Mouse (Mus musculus) ES-E14 (cell line): ENCODE measurements at regions not wholly inside any gene's neighbourhood (a gene's known extent, or its start where the extent isn't known, plus 50 kb on each side); places are given as distances from the start of the nearest gene placed in this dataset.

Source experiments
- CHD2 ChIP-seq: IDR thresholded peaks from 2 replicates; pipeline ENCODE4 v1.6.1; 2014; ENCODE audit warnings: mild to moderate bottlenecking, low read depth, low read length, inconsistent platforms
- HCFC1 ChIP-seq: IDR thresholded peaks from 2 replicates; pipeline ENCODE4 v1.6.1; 2012; ENCODE audit warnings: low read length, inconsistent platforms, borderline replicate concordance; ENCODE audit not compliant: insufficient read depth
- MAFK ChIP-seq: IDR thresholded peaks from 2 replicates; pipeline ENCODE4 v1.6.1; 2014; ENCODE audit warnings: mild to moderate bottlenecking, low read depth, low read length, inconsistent platforms; ENCODE audit not compliant: insufficient read depth
- ZC3H11A ChIP-seq: IDR thresholded peaks from 2 replicates; pipeline ENCODE4 v1.6.1; 2012; ENCODE audit warnings: low read depth, mild to moderate bottlenecking, inconsistent platforms, low read length, borderline replicate concordance
- ZNF384 ChIP-seq: IDR thresholded peaks from 2 replicates; pipeline ENCODE4 v1.6.1; 2012; ENCODE audit warnings: low read depth, low read length, inconsistent platforms

GRCm38 (mm10) chr4:105305931-105306330, 148.8 kb downstream of the Plpp3 start:
- TF ChIP-seq HCFC1 (no peak), CHD2 (no peak), MAFK (no peak), ZC3H11A (no peak), ZNF384 (no peak)
